Mouse (Mus musculus) cortical plate, adult 2 months (tissue): ENCODE measurements around the gene Fbxo42. TPM values are rescaled to one million over a fixed set of nuclear protein-coding genes. Genes with fewer than 3 reads are reported as not detected.
A peak's percentile ranks its signal among the peaks of the same experiment; 100 is the strongest.

Experiments used
- H3K27ac ChIP-seq: fragments of 200-500 bp; 2 replicates; pipeline ENCODE4 v1.5.1; 2012; ENCODE audit warnings: low read length, control low read depth, inconsistent platforms; ENCODE audit not compliant: insufficient read depth
- H3K4me1 ChIP-seq: fragments of 200-500 bp; 2 replicates; pipeline ENCODE4 v1.6.1; 2011; ENCODE audit warnings: low read length; ENCODE audit not compliant: control insufficient read depth, insufficient read depth
- H3K4me3 ChIP-seq: fragments of 200-500 bp; 2 replicates; pipeline ENCODE4 v1.5.1; 2011; ENCODE audit warnings: mild to moderate bottlenecking, low read length, control low read depth; ENCODE audit not compliant: insufficient read depth
- CTCF ChIP-seq: fragments of 200-500 bp; IDR thresholded peaks from 2 replicates; pipeline ENCODE4 v1.5.1; 2011; ENCODE audit warnings: mild to moderate bottlenecking, control low read depth, low read length; ENCODE audit not compliant: insufficient read depth; ENCODE audit errors: extremely low read depth
- POLR2A ChIP-seq: fragments of 200-500 bp; IDR thresholded peaks from 2 replicates; pipeline ENCODE4 v1.6.1; 2011; ENCODE audit warnings: mild to moderate bottlenecking, low read length, control low read depth; ENCODE audit not compliant: insufficient read depth; ENCODE audit errors: extremely low read depth
- polyA plus RNA-seq: library from polyadenylated mRNA; depleted of rRNA; stranded (reverse); fragments of >200 nt; gene quantifications from 2 replicates; pipeline ENCODE4 v1.2.3, GENCODE M21; 2012

Gene Fbxo42
- polyA plus RNA-seq, 1 experiment: 22.6 TPM

GRCm38 (mm10) chr4:141235537-141236111, 87.9 kb downstream of the Fbxo42 start:
- no peak for TF ChIP-seq POLR2A
- TF ChIP-seq CTCF: no peak
- H3K4me1 ChIP-seq: no peaks in the 10 kb centered on the region
- no peak overlapping the region for H3K4me3 ChIP-seq
- no peak overlapping the region for H3K27ac ChIP-seq

- no peak overlapping the region for H3K4me3 ChIP-seq
- H3K27ac ChIP-seq: no peak overlapping the region
- no peaks in the 10 kb centered on the region for H3K4me1 ChIP-seq
- TF ChIP-seq POLR2A: no peak
- TF ChIP-seq CTCF: no peak
Observed at GRCm38 (mm10) chr4:141236856-141237255, 89.1 kb downstream of the Fbxo42 start.

- TF ChIP-seq POLR2A (no peak), CTCF (no peak)
- H3K4me3 ChIP-seq: peak overlapping the region; percentile 25; the same call in 1 of the 2 replicates
- H3K27ac ChIP-seq: no peak overlapping the region
- no peaks in the 10 kb centered on the region for H3K4me1 ChIP-seq
Observed at GRCm38 (mm10) chr4:141238492-141239387, 91.0 kb downstream of the Fbxo42 start.

- no peak within 1 kb of the TSS for H3K27ac ChIP-seq
Observed at GRCm38 (mm10) chr4:141239388-141240125, 91.8 kb downstream of the Fbxo42 start, which contains the start of gene Arhgef19. Gene Arhgef19, plus strand, starts transcription at chr4:141239499.

GRCm38 (mm10) chr4:141240617-141241016, 92.9 kb downstream of the Fbxo42 start:
- TF ChIP-seq CTCF (no peak), POLR2A (no peak)
- no peaks in the 10 kb centered on the region for H3K4me1 ChIP-seq
- H3K27ac ChIP-seq: no peak overlapping the region
- H3K4me3 ChIP-seq: no peak overlapping the region; the same call in 1 of the 2 replicates

More at GRCm38 (mm10) chr4:141239388-141240125, 91.8 kb downstream of the Fbxo42 start, which contains the start of gene Arhgef19:
- H3K4me3 ChIP-seq: peak within 1 kb of the TSS; percentile 25
- TF ChIP-seq CTCF (no peak), POLR2A (peak; percentile 58; the same call in 1 of the 2 replicates)
- no peaks in the 10 kb centered on the region for H3K4me1 ChIP-seq

GRCm38 (mm10) chr4:141241861-141242260, 94.1 kb downstream of the Fbxo42 start:
- TF ChIP-seq CTCF (no peak), POLR2A (no peak)
- Histone ChIP-seq H3K4me1 (no peaks in the 10 kb centered on the region), H3K4me3 (no peak overlapping the region), H3K27ac (no peak overlapping the region)

GRCm38 (mm10) chr4:141242651-141243241, 95.0 kb downstream of the Fbxo42 start:
- no peak for TF ChIP-seq CTCF
- no peak for TF ChIP-seq POLR2A
- H3K4me1 ChIP-seq: no peaks in the 10 kb centered on the region
- no peak overlapping the region for H3K27ac ChIP-seq
- no peak overlapping the region for H3K4me3 ChIP-seq

GRCm38 (mm10) chr4:141243636-141244035, 95.9 kb downstream of the Fbxo42 start:
- Histone ChIP-seq H3K4me1 (no peaks in the 10 kb centered on the region), H3K4me3 (no peak overlapping the region), H3K27ac (no peak overlapping the region)
- TF ChIP-seq CTCF (no peak), POLR2A (no peak)

- no peaks in the 10 kb centered on the region for H3K4me1 ChIP-seq
- H3K27ac ChIP-seq: peak overlapping the region; percentile 69; the same call in 1 of the 2 replicates
- TF ChIP-seq POLR2A: no peak
- no peak for TF ChIP-seq CTCF
- H3K4me3 ChIP-seq: no peak overlapping the region
Observed at GRCm38 (mm10) chr4:141244401-141244800, 96.7 kb downstream of the Fbxo42 start.

GRCm38 (mm10) chr4:141244931-141245425, 97.3 kb downstream of the Fbxo42 start:
- TF ChIP-seq CTCF (no peak), POLR2A (no peak)
- Histone ChIP-seq H3K27ac (peak overlapping the region; percentile 69; the same call in 1 of the 2 replicates), H3K4me3 (no peak overlapping the region), H3K4me1 (no peaks in the 10 kb centered on the region)
